Mouse (Mus musculus) kidney, adult 2 months (tissue): ENCODE data around the gene Akap9.

Experiments
- CTCF ChIP-seq: fragments of 200-500 bp; conservative IDR thresholded peaks from 2 replicates; pipeline ENCODE4 v1.5.1; 2011; ENCODE audit warnings: low read depth, mild to moderate bottlenecking, control low read depth, low read length, moderate library complexity, mixed read lengths; ENCODE audit not compliant: insufficient read depth, insufficient read length
- POLR2A ChIP-seq: fragments of 200-500 bp; IDR thresholded peaks from one replicate; pipeline ENCODE4 v1.6.1; 2011; ENCODE audit warnings: low read depth, low read length, control low read depth

DNA sequence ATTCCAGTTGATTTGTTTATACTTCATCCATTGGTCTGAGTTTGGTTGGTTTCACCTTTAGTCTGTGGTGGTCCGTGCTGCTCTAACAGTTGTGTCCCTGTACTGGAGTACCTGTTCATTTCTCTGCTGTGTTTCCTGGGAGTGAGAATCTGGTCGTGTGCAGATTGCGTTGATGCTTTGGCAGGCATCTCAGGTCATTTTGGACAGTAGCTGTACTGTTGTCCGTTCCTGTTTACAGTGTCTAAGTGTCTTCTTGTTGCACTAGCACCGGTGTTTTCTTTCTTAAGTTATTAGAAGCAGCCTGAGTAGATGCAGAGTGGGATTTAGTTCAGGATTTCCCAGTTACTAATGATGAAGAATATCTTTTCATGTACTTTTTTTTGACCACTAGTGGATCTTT lies 7.4 kb downstream of the Akap9 start:
- TF ChIP-seq CTCF: no peak
- TF ChIP-seq POLR2A: no peak
